Mouse (Mus musculus): ENCODE data around the gene Tsga10. TPM values are rescaled to one million over a fixed set of nuclear protein-coding genes. Genes with fewer than 3 reads are reported as not detected.

The Tsga10 gene
- polyA plus RNA-seq (2011; ENCODE audit: insufficient read length, low read depth, missing spikeins) = 3.1 and 3.3 TPM in 2 replicates

DNA sequence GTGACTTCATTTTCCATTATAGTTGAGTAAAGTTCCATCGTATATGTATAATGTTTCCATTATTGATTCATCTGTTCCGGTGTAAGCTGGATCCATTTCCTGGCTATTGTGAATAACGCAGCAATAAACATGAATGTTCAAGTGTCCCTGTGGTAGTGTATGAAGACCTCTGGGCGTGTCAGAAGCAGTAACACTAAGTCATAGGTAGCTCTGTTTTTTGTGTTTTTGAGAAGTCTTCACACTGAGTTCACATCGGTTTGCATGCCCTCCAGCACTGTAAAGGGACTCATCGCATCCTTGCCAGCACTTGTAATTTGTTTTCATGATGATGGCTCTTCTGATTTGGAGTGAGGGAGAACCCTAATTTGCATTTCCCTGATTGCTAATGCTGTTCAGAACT, at the start of gene Tsga10:
TSS of gene Tsga10 (minus strand) at position 144 of the 400 bp plus-strand sequence.
- Histone ChIP-seq H3K27ac (ENCODE audit: insufficient read depth, low read length) (peak within 1 kb of the TSS; percentile 82), H3K4me1 (ENCODE audit: control insufficient read depth, insufficient read depth, low read length) (peaks cover 6% of the 10 kb centered on the region), H3K4me3 (ENCODE audit: insufficient read depth, low read length) (peak within 1 kb of the TSS; percentile 72)
- TF ChIP-seq POLR2A (IDR thresholded peaks at IDR 0.05; ENCODE audit: low read depth, low read length) (no peak), CTCF (IDR thresholded peaks at IDR 0.05; ENCODE audit: borderline replicate concordance, insufficient read depth, low read length) (no peak)

GRCm38 (mm10) chr1:37912751-37913150, 46.5 kb upstream of the Tsga10 start:
- Histone ChIP-seq H3K4me3 (ENCODE audit: insufficient read depth, low read length) (no peak overlapping the region), H3K27ac (ENCODE audit: insufficient read depth, low read length) (no peak overlapping the region), H3K4me1 (ENCODE audit: control insufficient read depth, insufficient read depth, low read length) (peaks cover 1% of the 10 kb centered on the region)
- no peak for TF ChIP-seq CTCF (IDR thresholded peaks at IDR 0.05; ENCODE audit: borderline replicate concordance, insufficient read depth, low read length)
- TF ChIP-seq POLR2A (IDR thresholded peaks at IDR 0.05; ENCODE audit: low read depth, low read length) = no peak

DNA sequence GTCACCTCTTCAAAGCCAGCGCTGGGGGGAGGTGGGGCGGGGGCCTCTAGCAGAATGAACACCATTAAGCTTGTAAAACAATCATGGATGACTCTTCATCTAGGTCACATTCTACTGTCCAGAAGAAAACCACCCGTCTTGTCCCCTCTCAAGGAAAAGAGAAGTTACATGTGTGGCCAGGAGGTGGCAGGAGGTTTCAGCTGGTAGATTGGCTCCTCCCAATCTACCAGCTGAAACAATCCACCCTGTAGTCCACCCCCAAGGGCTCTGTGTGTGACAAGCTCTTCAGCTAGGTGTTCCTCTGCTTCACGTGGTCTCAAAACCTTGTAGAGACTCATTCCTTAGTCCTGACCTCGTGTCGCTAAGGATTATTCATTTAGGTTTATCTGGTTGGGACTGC, 36.9 kb upstream of the Tsga10 start:
- no peak overlapping the region for H3K27ac ChIP-seq (ENCODE audit: insufficient read depth, low read length)
- no peak overlapping the region for H3K4me3 ChIP-seq (ENCODE audit: insufficient read depth, low read length)
- TF ChIP-seq CTCF (IDR thresholded peaks at IDR 0.05; ENCODE audit: borderline replicate concordance, insufficient read depth, low read length) = 0 out of 2 replicates have a peak, but pooled peaks have one; percentile 8
- no peak for TF ChIP-seq POLR2A (IDR thresholded peaks at IDR 0.05; ENCODE audit: low read depth, low read length)
- H3K4me1 ChIP-seq (ENCODE audit: control insufficient read depth, insufficient read depth, low read length) = no peaks in the 10 kb centered on the region

- H3K4me1 ChIP-seq (ENCODE audit: control insufficient read depth, insufficient read depth, low read length) = no peaks in the 10 kb centered on the region
- no peak overlapping the region for H3K4me3 ChIP-seq (ENCODE audit: insufficient read depth, low read length)
- H3K27ac ChIP-seq (ENCODE audit: insufficient read depth, low read length) = no peak overlapping the region
- TF ChIP-seq POLR2A (IDR thresholded peaks at IDR 0.05; ENCODE audit: low read depth, low read length) (no peak), CTCF (IDR thresholded peaks at IDR 0.05; ENCODE audit: borderline replicate concordance, insufficient read depth, low read length) (no peak)
Measured at GRCm38 (mm10) chr1:37900288-37900687, 34.1 kb upstream of the Tsga10 start.

DNA sequence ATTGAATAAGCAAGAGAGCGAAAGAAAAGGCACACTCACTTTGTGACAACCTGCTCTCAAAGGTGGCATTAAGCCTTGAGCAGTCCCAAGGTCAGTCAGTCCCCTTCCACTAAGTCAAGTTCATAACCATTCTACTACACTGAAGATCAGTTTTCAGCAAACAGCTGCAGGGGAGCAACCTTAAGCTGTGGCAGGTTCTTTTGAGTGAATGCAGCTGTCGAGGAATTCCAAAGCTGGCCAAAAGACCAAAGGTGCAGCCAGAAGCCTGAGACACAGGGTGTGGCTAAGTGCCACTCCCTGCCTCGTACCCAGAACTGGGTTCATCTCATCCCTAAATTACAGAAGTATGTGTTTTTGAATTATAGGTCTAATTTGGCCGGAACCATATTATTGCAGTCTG, 33.6 kb upstream of the Tsga10 start:
- no peak for TF ChIP-seq CTCF (IDR thresholded peaks at IDR 0.05; ENCODE audit: borderline replicate concordance, insufficient read depth, low read length)
- Histone ChIP-seq H3K27ac (ENCODE audit: insufficient read depth, low read length) (no peak overlapping the region), H3K4me1 (ENCODE audit: control insufficient read depth, insufficient read depth, low read length) (peaks cover 2% of the 10 kb centered on the region; the same call in 1 of the 2 replicates), H3K4me3 (ENCODE audit: insufficient read depth, low read length) (no peak overlapping the region)

- Histone ChIP-seq H3K4me1 (ENCODE audit: control insufficient read depth, insufficient read depth, low read length) (peaks cover 9% of the 10 kb centered on the region), H3K27ac (ENCODE audit: insufficient read depth, low read length) (peak overlapping the region; percentile 31; the same call in 1 of the 2 replicates)
- TF ChIP-seq POLR2A (IDR thresholded peaks at IDR 0.05; ENCODE audit: low read depth, low read length) (no peak), CTCF (IDR thresholded peaks at IDR 0.05; ENCODE audit: borderline replicate concordance, insufficient read depth, low read length) (no peak)
Measured at GRCm38 (mm10) chr1:37894606-37895005, 28.4 kb upstream of the Tsga10 start.

GRCm38 (mm10) chr1:37891400-37891799, 25.2 kb upstream of the Tsga10 start:
- Histone ChIP-seq H3K4me1 (ENCODE audit: control insufficient read depth, insufficient read depth, low read length) (peaks cover 12% of the 10 kb centered on the region), H3K27ac (ENCODE audit: insufficient read depth, low read length) (no peak overlapping the region), H3K4me3 (ENCODE audit: insufficient read depth, low read length) (peak overlapping the region; percentile 85)
- TF ChIP-seq POLR2A (IDR thresholded peaks at IDR 0.05; ENCODE audit: low read depth, low read length) (no peak), CTCF (IDR thresholded peaks at IDR 0.05; ENCODE audit: borderline replicate concordance, insufficient read depth, low read length) (no peak)

More at GRCm38 (mm10) chr1:37894606-37895005, 28.4 kb upstream of the Tsga10 start:
- no peak overlapping the region for H3K4me3 ChIP-seq (ENCODE audit: insufficient read depth, low read length)

GRCm38 (mm10) chr1:37890025-37890652, 23.9 kb upstream of the Tsga10 start, which contains the start of the genes Mitd1 and Mrpl30:
Mitd1 (minus strand) TSS chr1:37890411.
Mrpl30 (plus strand) TSS chr1:37890477.
- H3K4me1 ChIP-seq (ENCODE audit: control insufficient read depth, insufficient read depth, low read length) = peaks cover 12% of the 10 kb centered on the region
- H3K4me3 ChIP-seq (ENCODE audit: insufficient read depth, low read length) = peak within 1 kb of the TSS; percentile 85
- peak within 1 kb of the TSS; percentile 68 for H3K27ac ChIP-seq (ENCODE audit: insufficient read depth, low read length)
- no peak for TF ChIP-seq CTCF (IDR thresholded peaks at IDR 0.05; ENCODE audit: borderline replicate concordance, insufficient read depth, low read length)
- peak; percentile 79 for TF ChIP-seq POLR2A (IDR thresholded peaks at IDR 0.05; ENCODE audit: low read depth, low read length)

DNA sequence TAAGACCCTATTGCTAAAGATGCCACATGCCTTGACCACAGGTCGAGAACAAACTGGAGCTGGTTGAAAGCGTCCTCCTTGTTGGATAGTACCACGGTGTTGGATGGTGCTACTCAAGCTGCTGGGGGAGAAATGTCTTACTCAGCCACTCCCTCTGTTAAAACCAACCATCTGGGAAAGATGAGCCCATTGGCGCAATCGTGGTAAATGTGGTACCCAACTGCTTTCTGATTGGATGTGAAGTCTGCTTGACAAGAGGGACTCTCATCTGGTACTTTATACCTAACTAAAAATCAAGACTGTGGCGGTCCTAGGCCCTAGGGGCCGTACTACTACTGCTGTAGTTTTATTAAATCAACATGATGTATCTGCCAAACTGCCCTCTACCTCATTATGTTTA, 23.0 kb upstream of the Tsga10 start:
- H3K4me3 ChIP-seq (ENCODE audit: insufficient read depth, low read length) = peak overlapping the region; percentile 85
- H3K27ac ChIP-seq (ENCODE audit: insufficient read depth, low read length) = no peak overlapping the region
- TF ChIP-seq POLR2A (IDR thresholded peaks at IDR 0.05; ENCODE audit: low read depth, low read length) (no peak), CTCF (IDR thresholded peaks at IDR 0.05; ENCODE audit: borderline replicate concordance, insufficient read depth, low read length) (no peak)
- peaks cover 9% of the 10 kb centered on the region for H3K4me1 ChIP-seq (ENCODE audit: control insufficient read depth, insufficient read depth, low read length)

DNA sequence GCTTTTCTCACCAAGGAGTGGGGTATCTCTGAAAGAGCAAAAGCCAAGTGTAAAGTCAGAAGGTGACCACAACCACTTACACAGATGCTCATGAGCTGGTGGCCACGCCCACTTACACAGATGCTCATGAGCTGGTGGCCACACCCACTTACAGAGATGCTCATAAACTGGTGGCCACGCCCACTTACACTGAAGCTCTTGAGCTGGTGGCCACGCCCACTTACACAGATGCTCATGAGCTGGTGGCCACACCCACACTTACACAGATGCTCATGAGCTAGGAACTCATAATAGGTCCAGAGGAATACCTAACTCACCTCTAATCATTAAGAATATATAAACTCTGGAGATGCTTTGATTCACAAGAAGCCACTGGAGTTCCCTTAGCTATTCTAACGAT, 18.2 kb upstream of the Tsga10 start:
- no peak overlapping the region for H3K27ac ChIP-seq (ENCODE audit: insufficient read depth, low read length)
- TF ChIP-seq CTCF (IDR thresholded peaks at IDR 0.05; ENCODE audit: borderline replicate concordance, insufficient read depth, low read length) = no peak
- TF ChIP-seq POLR2A (IDR thresholded peaks at IDR 0.05; ENCODE audit: low read depth, low read length) = no peak

More for the DNA sequence above, 18.2 kb upstream of the Tsga10 start:
- H3K4me3 ChIP-seq (ENCODE audit: insufficient read depth, low read length) = no peak overlapping the region
- peaks cover 5% of the 10 kb centered on the region; the same call in 1 of the 2 replicates for H3K4me1 ChIP-seq (ENCODE audit: control insufficient read depth, insufficient read depth, low read length)
